Mouse (Mus musculus) stomach, postnatal 0 days (tissue): Measurements from ENCODE around the gene Zfp982.
"Not testable (repeated sequence)": the region's sequence is repeated elsewhere in the genome, so short reads cannot be mapped to it uniquely, and the experiment has no call there.

Experiments used
- CTCF ChIP-seq: IDR thresholded peaks from 2 replicates; pipeline ENCODE4 v1.5.1; 2016; ENCODE audit warnings: antibody characterized with exemption, low read depth, mild to moderate bottlenecking, moderate library complexity
- EP300 ChIP-seq: optimal IDR thresholded peaks from 2 replicates; pipeline ENCODE3; 2016; ENCODE audit warnings: antibody characterized with exemption

GRCm38 (mm10) chr4:147449986-147450385 is 42.2 kb upstream of the Zfp982 start:
- not testable (repeated sequence) for TF ChIP-seq CTCF, EP300
